Mouse (Mus musculus) thymus, adult 2 months (tissue): ENCODE results near the gene Ccdc12.

Experiments
- CTCF ChIP-seq: fragments of 200-500 bp; IDR thresholded peaks from 2 replicates; pipeline ENCODE4 v1.5.1; 2012; ENCODE audit warnings: mild to moderate bottlenecking, control low read depth, low read length, moderate library complexity, borderline replicate concordance; ENCODE audit not compliant: control insufficient read depth, poor library complexity, insufficient read depth; ENCODE audit errors: extremely low read depth
- POLR2A ChIP-seq: fragments of 200-500 bp; IDR thresholded peaks from 2 replicates; pipeline ENCODE4 v1.6.1; 2012; ENCODE audit warnings: mild to moderate bottlenecking, low read length, control low read depth, moderate library complexity; ENCODE audit not compliant: control insufficient read depth, poor library complexity, insufficient read depth; ENCODE audit errors: extremely low read depth

DNA sequence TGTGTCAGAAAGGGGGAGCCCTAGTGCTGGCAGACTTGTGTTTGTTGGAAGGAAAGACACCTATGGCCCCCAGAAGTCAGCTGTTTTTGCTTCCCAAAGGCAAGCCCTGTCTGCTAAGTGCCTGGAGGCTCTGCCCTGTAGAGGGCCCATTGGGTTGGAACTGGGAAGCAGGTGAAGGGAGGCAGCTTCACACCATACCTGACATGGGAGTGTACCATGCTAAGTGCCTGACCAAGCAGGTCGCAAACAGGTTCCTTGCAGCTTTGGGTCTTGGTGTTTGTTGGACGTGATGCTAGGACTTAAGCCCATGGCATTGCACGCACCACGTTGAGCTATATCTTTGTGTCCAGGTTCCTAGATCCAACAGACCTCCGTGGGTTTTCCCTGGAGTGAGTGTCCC lies 40.1 kb downstream of the Ccdc12 start:
- TF ChIP-seq CTCF (no peak), POLR2A (no peak)
